Mouse (Mus musculus): ENCODE measurements at regions not wholly inside any gene's neighbourhood (a gene's known extent, or its start where the extent isn't known, plus 50 kb on each side); places are given as distances from the start of the nearest gene placed in this dataset.

- TF ChIP-seq CTCF (IDR thresholded peaks at IDR 0.05; ENCODE audit: low read depth) (no peak), EP300 (IDR thresholded peaks at IDR 0.05; ENCODE audit: low read depth) (no peak)
Observed at GRCm38 (mm10) chr14:76351856-76352255, 62.9 kb upstream of the Tsc22d1 start.

Measured in liver, embryonic 14.5 days (tissue).